Mouse (Mus musculus): ENCODE measurements around the gene Lrrc1.

DNA sequence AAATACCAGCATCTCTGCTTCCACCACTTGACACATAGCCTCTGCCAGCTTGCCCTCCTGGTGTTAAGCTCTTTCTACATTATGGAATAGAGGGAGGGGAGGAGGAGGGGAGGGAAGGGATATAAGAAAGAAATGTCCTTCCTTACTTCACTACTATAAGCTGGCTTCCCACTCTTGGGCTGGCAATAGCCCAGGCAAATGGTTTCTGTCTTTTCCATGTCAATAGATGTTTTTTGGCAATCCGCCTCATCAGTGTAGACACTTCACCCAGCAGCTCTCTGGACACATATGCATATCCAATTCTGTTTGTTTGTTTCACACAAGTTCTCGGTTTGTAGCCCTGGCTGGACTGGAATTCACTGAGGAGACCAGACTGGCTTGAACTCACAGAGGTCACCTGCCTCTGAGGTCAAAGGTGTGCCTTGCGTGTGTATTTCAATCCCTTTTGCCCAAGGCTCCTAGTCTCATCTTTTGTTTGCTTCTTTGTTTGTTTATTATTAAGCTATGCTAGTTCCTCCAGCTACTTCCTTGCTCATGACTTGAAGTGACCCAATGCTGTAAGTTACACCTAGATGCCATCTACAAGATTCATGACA, 132.7 kb downstream of the Lrrc1 start:
- TF ChIP-seq CTCF (conservative IDR thresholded peaks at IDR 0.05; ENCODE audit: low read length) (no peak), POU5F1 (IDR thresholded peaks at IDR 0.05; ENCODE audit: borderline replicate concordance, low read length) (no peak)
